Mouse (Mus musculus): ENCODE measurements around the gene Sdcbp2. TPM values are rescaled to one million over a fixed set of nuclear protein-coding genes. Genes with fewer than 3 reads are reported as not detected.
A peak's percentile ranks its signal among the peaks of the same experiment; 100 is the strongest.

The Sdcbp2 gene
- polyA plus RNA-seq, 1 experiment from 2014 or later = 0.20 TPM

GRCm38 (mm10) chr2:151530378-151531230 is 41.8 kb upstream of the Sdcbp2 start:
- Histone ChIP-seq H3K9me3 (ENCODE audit: low read length) (no peaks in the 10 kb centered on the region), H3K4me3 (ENCODE audit: low read depth, low read length) (no peak overlapping the region), H3K36me3 (replicated peaks; ENCODE audit: insufficient read depth, low read length) (no peaks in the 10 kb centered on the region), H3K4me2 (ENCODE audit: low read depth, low read length) (no peak overlapping the region), H3K9ac (replicated peaks) (no peak overlapping the region), H3K4me1 (ENCODE audit: insufficient read depth) (peaks cover 7% of the 10 kb centered on the region; the same call in 1 of the 2 replicates), H3K27me3 (ENCODE audit: insufficient read depth, low read length) (no peaks in the 10 kb centered on the region), H3K27ac (ENCODE audit: low read depth) (no peak overlapping the region)
- TF ChIP-seq CTCF (IDR thresholded peaks at IDR 0.05; ENCODE audit: low read depth) (peak; percentile 23; the same call in 1 of the 2 replicates), EP300 (IDR thresholded peaks at IDR 0.05; ENCODE audit: low read depth) (peak; percentile 39; the same call in 1 of the 2 replicates)
- DNase-seq = no peak
- ATAC-seq = peak; percentile 50
- 33% methylated on average over 8 of the region's 8 CpGs for WGBS (ENCODE audit: insufficient replicate concordance)

- ATAC-seq (peak; percentile 50; the same call in 1 of the 2 replicates), DNase-seq (peak; percentile 26)
- Histone ChIP-seq H3K9me3 (ENCODE audit: low read length) (no peaks in the 10 kb centered on the region), H3K4me1 (ENCODE audit: insufficient read depth) (peaks cover 7% of the 10 kb centered on the region; the same call in 1 of the 2 replicates), H3K36me3 (replicated peaks; ENCODE audit: insufficient read depth, low read length) (no peaks in the 10 kb centered on the region), H3K27ac (ENCODE audit: low read depth) (no peak overlapping the region), H3K4me3 (ENCODE audit: low read depth, low read length) (no peak overlapping the region), H3K4me2 (ENCODE audit: low read depth, low read length) (no peak overlapping the region), H3K27me3 (ENCODE audit: insufficient read depth, low read length) (no peaks in the 10 kb centered on the region), H3K9ac (replicated peaks) (no peak overlapping the region)
- TF ChIP-seq EP300 (IDR thresholded peaks at IDR 0.05; ENCODE audit: low read depth) (no peak), CTCF (IDR thresholded peaks at IDR 0.05; ENCODE audit: low read depth) (no peak)
- WGBS (ENCODE audit: insufficient replicate concordance) = 46% methylated on average over 6 of the region's 6 CpGs
These were observed 38.8 kb upstream of the Sdcbp2 start for GRCm38 (mm10) chr2:151533632-151534031.

- no peak overlapping the region for H3K9ac ChIP-seq (replicated peaks)
- H3K27ac ChIP-seq (ENCODE audit: low read depth) = peak overlapping the region; percentile 31; the same call in 1 of the 2 replicates
- TF ChIP-seq CTCF (IDR thresholded peaks at IDR 0.05; ENCODE audit: low read depth) (no peak), EP300 (IDR thresholded peaks at IDR 0.05; ENCODE audit: low read depth) (no peak)
- no peaks in the 10 kb centered on the region for H3K36me3 ChIP-seq (replicated peaks; ENCODE audit: insufficient read depth, low read length)
- H3K4me2 ChIP-seq (ENCODE audit: low read depth, low read length) = peak overlapping the region; percentile 31; the same call in 1 of the 2 replicates
- peak; percentile 28 for ATAC-seq
- DNase-seq = no peak
- H3K4me1 ChIP-seq (ENCODE audit: insufficient read depth) = no peaks in the 10 kb centered on the region
- 22% methylated on average over 1 of the region's 1 CpGs for WGBS (ENCODE audit: insufficient replicate concordance)
- H3K9me3 ChIP-seq (ENCODE audit: low read length) = no peaks in the 10 kb centered on the region
- H3K27me3 ChIP-seq (ENCODE audit: insufficient read depth, low read length) = no peaks in the 10 kb centered on the region
- no peak overlapping the region for H3K4me3 ChIP-seq (ENCODE audit: low read depth, low read length)
These were observed 36.3 kb upstream of the Sdcbp2 start for GRCm38 (mm10) chr2:151535961-151536617.

GRCm38 (mm10) chr2:151536618-151536974 is 35.8 kb upstream of the Sdcbp2 start:
- no peak for TF ChIP-seq EP300 (IDR thresholded peaks at IDR 0.05; ENCODE audit: low read depth)
- TF ChIP-seq CTCF (IDR thresholded peaks at IDR 0.05; ENCODE audit: low read depth) = no peak
- peak overlapping the region; percentile 31; the same call in 1 of the 2 replicates for H3K4me2 ChIP-seq (ENCODE audit: low read depth, low read length)
- WGBS (ENCODE audit: insufficient replicate concordance) = 18% methylated on average over 5 of the region's 5 CpGs
- peak overlapping the region; percentile 31; the same call in 1 of the 2 replicates for H3K27ac ChIP-seq (ENCODE audit: low read depth)
- no peaks in the 10 kb centered on the region for H3K36me3 ChIP-seq (replicated peaks; ENCODE audit: insufficient read depth, low read length)
- ATAC-seq (peak; percentile 72), DNase-seq (peak; percentile 57)
- H3K27me3 ChIP-seq (ENCODE audit: insufficient read depth, low read length) = no peaks in the 10 kb centered on the region
- no peak overlapping the region for H3K4me3 ChIP-seq (ENCODE audit: low read depth, low read length)
- no peak overlapping the region for H3K9ac ChIP-seq (replicated peaks)
- peaks cover 4% of the 10 kb centered on the region; the same call in 1 of the 2 replicates for H3K4me1 ChIP-seq (ENCODE audit: insufficient read depth)
- H3K9me3 ChIP-seq (ENCODE audit: low read length) = no peaks in the 10 kb centered on the region

GRCm38 (mm10) chr2:151538646-151539045 is 33.8 kb upstream of the Sdcbp2 start:
- ATAC-seq (no peak), DNase-seq (no peak)
- H3K9me3 ChIP-seq (ENCODE audit: low read length) = no peaks in the 10 kb centered on the region
- TF ChIP-seq EP300 (IDR thresholded peaks at IDR 0.05; ENCODE audit: low read depth) (no peak), CTCF (IDR thresholded peaks at IDR 0.05; ENCODE audit: low read depth) (no peak)
- H3K4me2 ChIP-seq (ENCODE audit: low read depth, low read length) = no peak overlapping the region
- no peak overlapping the region for H3K27ac ChIP-seq (ENCODE audit: low read depth)
- 66% methylated on average over 4 of the region's 4 CpGs for WGBS (ENCODE audit: insufficient replicate concordance)
- no peaks in the 10 kb centered on the region for H3K27me3 ChIP-seq (ENCODE audit: insufficient read depth, low read length)
- no peak overlapping the region for H3K4me3 ChIP-seq (ENCODE audit: low read depth, low read length)
- peaks cover 13% of the 10 kb centered on the region for H3K4me1 ChIP-seq (ENCODE audit: insufficient read depth)
- H3K9ac ChIP-seq (replicated peaks) = no peak overlapping the region
- no peaks in the 10 kb centered on the region for H3K36me3 ChIP-seq (replicated peaks; ENCODE audit: insufficient read depth, low read length)

All from liver, postnatal 0 days (tissue).